Mouse (Mus musculus) myocyte (in vitro differentiated cells): ENCODE data around the gene Gm11034.

Experiments
- CEBPB ChIP-seq: IDR thresholded peaks from 2 replicates; pipeline ENCODE4 v1.6.1; 2011; ENCODE audit warnings: mild to moderate bottlenecking, moderate library complexity; ENCODE audit not compliant: poor library complexity, insufficient read depth, severe bottlenecking
- MAX ChIP-seq: IDR thresholded peaks from one replicate; pipeline ENCODE4 v1.6.1; 2011; ENCODE audit warnings: low read depth, mild to moderate bottlenecking, control low read depth
- MYOG ChIP-seq, 3 experiments: IDR thresholded peaks; one replicate each; pipeline ENCODE4 v1.6.1; 2011; ENCODE audit warnings: control low read depth in 2 of 3, low read depth in 2 of 3, mild to moderate bottlenecking in 2 of 3; ENCODE audit not compliant: insufficient read length in 2 of 3, control insufficient read depth in 1 of 3, insufficient read depth in 1 of 3
- POLR2A ChIP-seq: IDR thresholded peaks from one replicate; pipeline ENCODE4 v1.6.1; 2011; ENCODE audit warnings: low read depth, mild to moderate bottlenecking, control low read depth, moderate library complexity; ENCODE audit not compliant: insufficient read length
- POLR2AphosphoS2 ChIP-seq: IDR thresholded peaks from one replicate; pipeline ENCODE4 v1.6.1; 2011; ENCODE audit warnings: low read depth, control low read depth; ENCODE audit not compliant: insufficient read length
- SRF ChIP-seq: IDR thresholded peaks from one replicate; pipeline ENCODE4 v1.6.1; 2011; ENCODE audit warnings: low read depth; ENCODE audit not compliant: control insufficient read depth, insufficient read length
- USF1 ChIP-seq: IDR thresholded peaks from one replicate; pipeline ENCODE4 v1.6.1; 2011; ENCODE audit warnings: low read depth, mild to moderate bottlenecking, control low read depth, moderate library complexity

DNA sequence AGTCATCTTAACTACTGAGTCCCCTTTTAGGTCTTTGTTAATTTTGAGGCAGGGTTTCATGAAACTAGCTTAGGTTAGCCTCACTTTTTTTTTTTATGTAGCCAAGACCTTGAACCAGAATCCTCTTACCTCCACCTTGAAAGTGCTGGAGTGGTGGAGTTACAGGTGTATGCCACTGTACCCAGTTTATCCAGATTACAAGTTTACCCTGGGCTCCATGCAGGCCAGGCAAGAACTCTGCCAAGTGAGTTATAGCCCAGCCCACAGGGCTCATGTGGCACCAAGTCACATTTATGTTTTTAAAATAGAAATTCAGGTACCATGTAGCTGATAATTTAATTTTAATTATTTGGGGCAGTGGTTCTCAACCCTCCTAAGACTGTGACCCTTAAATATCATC lies 48.0 kb upstream of the Gm11034 start:
- TF ChIP-seq POLR2AphosphoS2 (no peak), POLR2A (no peak), USF1 (no peak), CEBPB (no peak), MAX (no peak), SRF (no peak), MYOG (IDR thresholded peaks at IDR 0.05; ENCODE audit: control insufficient read depth in 1 of 3, insufficient read depth in 1 of 3, insufficient read length in 2 of 3, low read depth in 2 of 3) (no peak)
